Mouse (Mus musculus): ENCODE data around the gene Cdkn1a.

DNA sequence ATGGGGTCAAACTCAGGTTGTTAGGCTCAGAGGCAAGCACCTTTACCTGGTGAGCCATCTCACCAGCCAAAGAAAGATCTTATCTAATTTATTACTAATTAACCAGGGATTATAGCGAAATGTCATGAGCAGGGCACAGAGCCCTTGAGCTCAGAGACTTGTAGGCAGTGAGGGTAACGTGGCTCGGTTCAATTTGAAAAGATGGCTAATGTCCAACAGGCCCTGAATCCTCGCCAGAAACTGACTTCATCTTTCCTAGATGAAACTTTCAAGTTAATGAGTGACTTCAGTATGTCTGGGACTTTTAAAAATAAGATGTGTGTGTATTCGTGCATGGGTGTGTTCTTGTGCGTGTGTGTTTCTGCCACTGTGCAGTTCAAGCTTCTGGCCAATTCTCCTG lies 32.0 kb downstream of the Cdkn1a start:
- no peak for TF ChIP-seq CTCF (IDR thresholded peaks at IDR 0.05; ENCODE audit: low read depth, low read length)
- no peak for TF ChIP-seq POLR2A (IDR thresholded peaks at IDR 0.05; ENCODE audit: insufficient read depth, low read length)
